Mouse (Mus musculus) spleen, postnatal 10 days (tissue): Measurements from ENCODE around the gene Spryd3.

Source experiments
- DNase-seq, 2 experiments: peaks; one replicate each; pipeline ENCODE4 v3.0.0; 2021 to 2022; ENCODE audit warnings: low spot score in 2 of 2

Gene Spryd3

GRCm38 (mm10) chr15:102146882-102147281 is 10.8 kb upstream of the Spryd3 start:
- DNase-seq: peak in 1 of 2 experiments; percentile 63

- DNase-seq: no peak
Measured at GRCm38 (mm10) chr15:102146089-102146488, 10.1 kb upstream of the Spryd3 start.

GRCm38 (mm10) chr15:102145330-102145729 is 9.3 kb upstream of the Spryd3 start:
- no peak for DNase-seq

- DNase-seq: no peak
Measured at GRCm38 (mm10) chr15:102144726-102145125, 8.7 kb upstream of the Spryd3 start.

- DNase-seq: no peak
Measured at GRCm38 (mm10) chr15:102144274-102144711, 8.3 kb upstream of the Spryd3 start, which contains the start of gene Igfbp6. Igfbp6 (plus strand) TSS chr15:102144362.

GRCm38 (mm10) chr15:102142914-102143912 is 7.2 kb upstream of the Spryd3 start:
- DNase-seq: no peak

GRCm38 (mm10) chr15:102141120-102141519 is 5.1 kb upstream of the Spryd3 start:
- no peak for DNase-seq

GRCm38 (mm10) chr15:102135522-102136128 is 409 bp downstream of the Spryd3 start:
- no peak for DNase-seq

- DNase-seq: no peak
Measured at GRCm38 (mm10) chr15:102134709-102135108, 1.3 kb downstream of the Spryd3 start.

- DNase-seq: no peak
Measured at GRCm38 (mm10) chr15:102133314-102133713, 2.7 kb downstream of the Spryd3 start.

GRCm38 (mm10) chr15:102126303-102126702 is 9.7 kb downstream of the Spryd3 start:
- DNase-seq: no peak

GRCm38 (mm10) chr15:102120530-102120929 is 15.5 kb downstream of the Spryd3 start:
- DNase-seq: no peak

GRCm38 (mm10) chr15:102119831-102120170 is 16.2 kb downstream of the Spryd3 start:
- DNase-seq: no peak

- no peak for DNase-seq
Measured at GRCm38 (mm10) chr15:102119121-102119830, 16.8 kb downstream of the Spryd3 start.

- no peak for DNase-seq
Measured at GRCm38 (mm10) chr15:102118591-102118990, 17.4 kb downstream of the Spryd3 start.

GRCm38 (mm10) chr15:102117461-102118443 is 18.3 kb downstream of the Spryd3 start:
- DNase-seq: no peak

GRCm38 (mm10) chr15:102116753-102117415 is 19.1 kb downstream of the Spryd3 start:
- no peak for DNase-seq

- DNase-seq: peak in 1 of 2 experiments; percentile 36
Measured at GRCm38 (mm10) chr15:102115731-102116231, 20.3 kb downstream of the Spryd3 start.

- DNase-seq: no peak
Measured at GRCm38 (mm10) chr15:102114651-102115260, 21.3 kb downstream of the Spryd3 start.

GRCm38 (mm10) chr15:102113674-102114073 is 22.4 kb downstream of the Spryd3 start:
- DNase-seq: no peak
